Mouse (Mus musculus): ENCODE results near the gene Gpr141. TPM values are rescaled to one million over a fixed set of nuclear protein-coding genes. Genes with fewer than 3 reads are reported as not detected.

Gpr141 gene
- polyA plus RNA-seq (2014; fragmentation: Illumina TruSeq; extraction: RNeasy Lipid Tissue Mini Kit (QIAGEN cat#74804); ENCODE audit: low read depth, low replicate concordance) = 0.27 TPM

DNA sequence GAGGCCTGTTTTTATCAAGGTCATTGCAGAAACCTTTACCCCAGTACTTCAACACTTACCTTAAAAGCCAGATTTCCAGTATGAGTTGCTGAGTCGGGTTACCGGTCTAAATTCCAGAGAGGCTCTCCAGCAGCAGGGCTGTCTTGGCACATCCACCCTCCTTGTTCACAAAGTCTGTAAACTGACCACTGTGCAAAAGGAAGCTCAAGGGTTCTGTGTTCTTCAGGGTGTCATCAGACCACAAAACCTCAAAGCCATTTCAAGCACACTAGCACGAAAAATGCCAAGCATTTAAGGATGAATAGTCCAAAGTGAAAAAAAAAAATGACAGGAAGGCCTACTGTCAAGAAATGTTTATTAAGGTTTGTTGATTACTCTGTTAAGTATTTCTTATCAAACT lies at the start of gene Gpr141:
Gpr141 (minus strand) TSS at position 187 of the 400 bp plus-strand sequence.

Other genes with a start within 250 kb of the Gpr141 start
- 8.1 TPM for gene Epdr1, start 204.3 kb downstream of the Gpr141 start, polyA plus RNA-seq (2014; fragmentation: Illumina TruSeq; extraction: RNeasy Lipid Tissue Mini Kit (QIAGEN cat#74804); ENCODE audit: low read depth, low replicate concordance)
- gene Sfrp4, start 201.2 kb downstream of the Gpr141 start, polyA plus RNA-seq (2014; fragmentation: Illumina TruSeq; extraction: RNeasy Lipid Tissue Mini Kit (QIAGEN cat#74804); ENCODE audit: low read depth, low replicate concordance) = 3.5 TPM
- 3.7 TPM for gene Nme8, start 126.5 kb downstream of the Gpr141 start, polyA plus RNA-seq (2014; fragmentation: Illumina TruSeq; extraction: RNeasy Lipid Tissue Mini Kit (QIAGEN cat#74804); ENCODE audit: low read depth, low replicate concordance)